Mouse (Mus musculus) kidney, adult 11 months (tissue): ENCODE measurements around the gene Btg1-ps2.
"Not testable (repeated sequence)": the region's sequence is repeated elsewhere in the genome, so short reads cannot be mapped to it uniquely, and the experiment has no call there.

ENCODE experiments used
- DNase-seq: peaks from one replicate; pipeline ENCODE4 v3.0.0; 2022

The Btg1-ps2 gene

DNA sequence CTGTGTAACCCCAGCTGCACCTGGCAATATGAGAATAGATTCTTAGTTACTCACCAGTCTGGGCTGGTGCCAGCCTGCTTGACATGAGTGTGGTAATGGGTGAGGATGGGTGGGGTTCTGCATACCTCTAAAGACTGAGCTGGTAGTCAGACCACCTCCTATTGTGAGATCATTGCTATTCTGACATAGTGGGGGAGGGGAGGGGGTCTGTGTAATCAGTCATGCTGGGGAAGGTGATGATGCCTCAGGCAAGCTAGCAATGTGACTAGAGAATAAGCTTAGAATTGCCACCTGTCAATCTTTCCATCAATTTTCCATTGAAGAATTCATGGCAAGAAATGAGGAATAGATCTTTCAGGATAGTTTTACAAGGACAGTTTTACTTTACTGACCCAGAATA is at the start of gene Btg1-ps2:
Gene Btg1-ps2, minus strand, starts transcription at position 101 of the 400 bp plus-strand sequence.
- not testable (repeated sequence) for DNase-seq

GRCm38 (mm10) chrX:38085041-38085440 is 42.1 kb upstream of the Btg1-ps2 start, which contains the start of gene Rhox11:
Gene Rhox11 (minus strand): TSS chrX:38085141.
- no peak for DNase-seq

DNA sequence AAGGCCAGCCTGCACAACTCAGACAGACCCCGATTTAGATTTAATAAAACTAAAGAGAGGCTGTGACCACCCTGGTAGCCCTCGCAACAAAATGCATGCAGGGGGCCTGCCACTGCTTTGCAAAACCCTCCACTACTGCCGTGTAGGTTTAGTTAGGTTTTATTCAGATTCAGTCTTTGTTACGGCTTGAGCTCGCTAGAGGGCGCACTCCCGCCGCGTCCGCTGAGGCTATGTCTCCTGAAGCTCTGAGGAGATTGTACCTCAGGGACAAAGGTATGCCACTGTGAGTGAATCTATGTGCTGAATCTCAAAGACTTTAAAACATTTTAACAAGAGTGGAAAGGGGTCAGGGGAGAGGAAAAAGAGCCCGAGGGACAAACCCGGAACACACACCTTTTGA is 41.3 kb upstream of the Btg1-ps2 start:
- peak; percentile 26 for DNase-seq

DNA sequence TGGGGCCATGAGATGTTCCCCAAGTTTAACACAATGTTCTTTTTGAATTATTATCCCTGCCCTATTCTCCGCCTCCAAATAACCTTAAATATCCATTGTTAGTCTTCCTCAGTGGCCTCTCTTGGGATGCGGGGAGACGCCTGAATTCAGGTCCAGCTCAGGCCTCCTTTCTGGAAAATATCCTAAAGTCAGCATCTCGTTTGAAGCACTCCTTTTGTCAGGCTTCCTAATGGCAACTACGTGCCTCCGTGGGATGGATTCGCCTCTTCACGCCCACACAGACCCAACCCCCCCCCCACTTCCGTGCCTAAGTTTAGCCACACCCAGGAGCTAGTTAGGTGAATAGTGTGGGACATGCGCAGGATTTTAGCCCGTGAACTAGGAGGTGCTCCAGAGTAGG is 23.3 kb upstream of the Btg1-ps2 start, which contains the start of gene Rhox10:
Gene Rhox10, plus strand, starts transcription at position 301 of the 400 bp plus-strand sequence.
- no peak for DNase-seq

- no peak for DNase-seq
These were observed 18.6 kb upstream of the Btg1-ps2 start for GRCm38 (mm10) chrX:38061544-38061943.

- DNase-seq = no peak
These were observed 3.2 kb downstream of the Btg1-ps2 start for GRCm38 (mm10) chrX:38039666-38040065.

GRCm38 (mm10) chrX:38033841-38034240 is 9.1 kb downstream of the Btg1-ps2 start:
- DNase-seq = no peak

DNA sequence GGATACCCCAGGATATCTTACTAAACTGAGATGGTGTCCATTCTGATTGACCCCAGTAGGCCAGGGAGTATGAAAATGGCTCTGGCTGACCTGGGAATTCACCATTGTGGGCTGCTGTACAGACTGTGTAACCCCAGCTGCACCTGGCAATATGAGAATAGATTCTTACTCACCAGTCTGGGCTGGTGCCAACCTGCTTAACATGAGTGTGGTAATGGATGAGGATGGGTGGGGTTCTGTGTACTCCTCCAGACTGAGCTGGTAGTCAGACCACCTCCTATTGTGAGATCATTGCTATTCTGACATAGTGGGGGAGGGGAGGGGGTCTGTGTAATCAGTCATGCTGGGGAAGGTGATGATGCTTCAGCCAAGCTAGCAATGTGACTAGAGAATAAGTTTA is 24.3 kb downstream of the Btg1-ps2 start, which contains the start of gene Btg1-ps1:
Gene Btg1-ps1, minus strand, starts transcription at position 219 of the 400 bp plus-strand sequence.
- DNase-seq = not testable (repeated sequence)

DNA sequence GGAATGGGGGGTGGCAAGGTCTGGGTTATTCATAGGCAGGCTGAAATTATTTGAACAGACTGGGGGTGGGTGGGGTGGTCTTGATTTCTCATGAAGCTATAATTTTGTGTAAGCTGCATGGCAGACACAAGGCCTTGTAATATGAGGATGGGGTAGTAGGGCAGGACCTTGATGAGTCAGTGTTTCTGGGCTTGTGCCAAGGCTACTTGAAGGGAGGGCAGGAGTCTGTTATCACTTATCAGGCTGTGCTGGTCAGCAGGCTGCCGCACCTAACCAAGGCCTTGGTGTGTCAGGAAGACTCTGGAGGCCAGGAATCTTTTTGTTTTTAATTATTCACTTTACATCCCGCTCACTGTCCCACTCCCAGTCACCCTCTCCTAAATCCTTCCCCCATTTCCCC is 34.2 kb downstream of the Btg1-ps2 start:
- DNase-seq = no peak
